Comparison of ENCODE assay signal across 1 mouse cellular context in genomic region chr2:152406126-152406525, GRCm38 (mm10).
TF ChIP-seq lines count a peak whose summit lies in the region.

No protein-coding gene starts in this region.

TF ChIP-seq in CH12.LX, 34 proteins besides CTCF, POLR2A, EP300 and RAD21:
- TF ChIP-seq GABPA (IDR thresholded peaks at IDR 0.05; ENCODE audit: insufficient replicate concordance, low read depth, low read length) (no peak), MXI1 (IDR thresholded peaks at IDR 0.05; ENCODE audit: low read depth, low read length) (peak; percentile 85), JUND (conservative IDR thresholded peaks at IDR 0.05; ENCODE audit: low read depth, low read length) (no peak), CHD2 (IDR thresholded peaks at IDR 0.05; ENCODE audit: low read length) (peak; percentile 56; the same call in 1 of the 2 replicates), MAX (IDR thresholded peaks at IDR 0.05; ENCODE audit: low read length) (no peak)
